Mouse (Mus musculus) liver, embryonic 13.5 days (tissue): ENCODE data around the gene Pex5. TPM values are rescaled to one million over a fixed set of nuclear protein-coding genes. Genes with fewer than 3 reads are reported as not detected.

Experiments used
- ATAC-seq: fragments of 200-750 bp; cut with Nextera tagmentation; 2 replicates; pipeline ENCODE4 v1.8.0; 2017; ENCODE audit warnings: low read depth, mild to moderate bottlenecking, moderate number of reproducible peaks, moderate library complexity
- DNase-seq: peaks from one replicate; pipeline ENCODE4 v3.0.0; 2022
- H3K27ac ChIP-seq: fragments of 300-500 bp; sonication (generic); 2 replicates; pipeline ENCODE4 v1.5.1; 2015; ENCODE audit warnings: moderate library complexity, mild to moderate bottlenecking, inconsistent platforms
- H3K27me3 ChIP-seq: fragments of 300-500 bp; sonication (generic); 2 replicates; pipeline ENCODE4 v1.6.1; 2015; ENCODE audit warnings: mild to moderate bottlenecking, inconsistent platforms
- H3K36me3 ChIP-seq: fragments of 300-500 bp; sonication (generic); 2 replicates; pipeline ENCODE4 v1.6.1; 2015; ENCODE audit warnings: mild to moderate bottlenecking, inconsistent platforms
- H3K4me1 ChIP-seq: fragments of 300-500 bp; sonication (generic); replicated peaks from 2 replicates; pipeline ENCODE4 v1.6.1; 2015; ENCODE audit warnings: inconsistent platforms
- H3K4me2 ChIP-seq: fragments of 300-500 bp; sonication (generic); 2 replicates; pipeline ENCODE4 v1.6.1; 2015; ENCODE audit warnings: inconsistent platforms, mild to moderate bottlenecking, moderate library complexity
- H3K4me3 ChIP-seq: fragments of 300-500 bp; sonication (generic); replicated peaks from 2 replicates; pipeline ENCODE4 v1.5.1; 2015; ENCODE audit warnings: mild to moderate bottlenecking, inconsistent platforms
- H3K9ac ChIP-seq: fragments of 300-500 bp; sonication (generic); 2 replicates; pipeline ENCODE4 v1.6.1; 2015; ENCODE audit warnings: mild to moderate bottlenecking, inconsistent platforms
- H3K9me3 ChIP-seq: fragments of 300-500 bp; sonication (generic); replicated peaks from 2 replicates; pipeline ENCODE4 v1.6.1; 2016; ENCODE audit warnings: inconsistent platforms
- WGBS: fragments of 180-500 bp; shearing (Covaris S2); methylation state at CpG from one replicate; pipeline ENCODE4 v1.1.7; 2015; ENCODE audit not compliant: insufficient replicate concordance; 5-methylcytosine and 5-hydroxymethylcytosine counted together
- polyA plus RNA-seq: library from polyadenylated mRNA; unstranded; fragments of >200 nt; fragmentation: Nextera tagmentation; extraction: Ambion mirVana; gene quantifications from 2 replicates; pipeline ENCODE4 v1.2.1, GENCODE M21; 2015

Gene Pex5
- polyA plus RNA-seq, 1 experiment from 2014 or later, result 20.6 TPM

DNA sequence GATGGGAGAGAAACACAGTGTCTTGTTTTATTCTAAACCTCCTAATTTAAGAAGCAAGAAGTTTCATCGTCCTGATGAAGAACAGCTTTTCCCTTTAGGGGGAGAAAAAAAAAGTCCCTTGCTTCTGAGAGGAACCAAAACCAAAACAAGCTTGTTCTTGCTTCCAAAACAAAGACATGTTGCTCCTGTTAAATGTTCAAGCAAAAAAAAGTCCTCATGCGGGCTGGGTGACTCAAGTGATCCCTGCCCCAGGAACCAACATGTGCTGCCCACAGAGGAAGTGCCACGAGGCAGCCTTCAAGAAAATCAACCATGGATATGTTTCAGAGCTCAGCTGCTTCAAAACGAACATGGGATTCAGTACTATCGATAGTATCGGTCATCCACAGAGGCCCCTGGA is 55.9 kb downstream of the Pex5 start:
- no peak overlapping the region for H3K4me3 ChIP-seq
- H3K4me1 ChIP-seq, result no peaks in the 10 kb centered on the region
- H3K4me2 ChIP-seq, result no peak overlapping the region
- no peak for ATAC-seq
- no peak overlapping the region for H3K27ac ChIP-seq
- 57% methylated on average over 6 of the region's 6 CpGs for WGBS
- H3K36me3 ChIP-seq, result no peaks in the 10 kb centered on the region
- DNase-seq, result no peak
- H3K27me3 ChIP-seq, result no peaks in the 10 kb centered on the region
- no peak overlapping the region for H3K9ac ChIP-seq
- no peaks in the 10 kb centered on the region for H3K9me3 ChIP-seq

DNA sequence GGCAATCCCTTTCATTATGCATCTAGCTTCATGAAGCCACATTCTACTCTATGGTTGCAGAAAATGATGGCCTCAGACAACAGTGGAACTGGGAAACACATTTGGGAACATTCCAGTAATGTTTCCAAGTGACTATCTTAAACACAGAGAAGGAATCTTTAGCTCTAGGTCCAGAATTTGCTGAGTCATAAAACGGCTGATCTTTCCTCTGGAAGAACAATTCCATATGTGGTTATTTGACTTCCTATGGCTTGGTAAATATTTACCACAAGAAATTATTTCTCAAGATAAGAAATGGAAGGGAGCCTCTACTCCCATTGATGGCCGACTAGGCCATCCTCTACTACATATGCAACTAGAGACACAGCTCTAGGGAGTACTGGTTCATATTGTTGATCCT is 61.6 kb downstream of the Pex5 start:
- WGBS, result 29% methylated on average over 2 of the region's 2 CpGs
- DNase-seq (no peak), ATAC-seq (no peak)
- Histone ChIP-seq H3K27me3 (no peaks in the 10 kb centered on the region), H3K4me2 (no peak overlapping the region), H3K36me3 (no peaks in the 10 kb centered on the region), H3K4me1 (no peaks in the 10 kb centered on the region), H3K27ac (no peak overlapping the region), H3K9me3 (no peaks in the 10 kb centered on the region), H3K9ac (no peak overlapping the region), H3K4me3 (no peak overlapping the region)

Other genes starting within 250 kb of the Pex5 start
- not detected in 2 replicates for gene Vmn2r27, start 183.2 kb downstream of the Pex5 start, polyA plus RNA-seq
- 0.05 TPM in 2 replicates for gene Cd163, start 110.4 kb downstream of the Pex5 start, polyA plus RNA-seq
- 2.9 and 3.9 TPM in 2 replicates for gene Clstn3, start 49.7 kb upstream of the Pex5 start, polyA plus RNA-seq
- 6.1 and 7.0 TPM in 2 replicates for gene C1rl, start 78.0 kb upstream of the Pex5 start, polyA plus RNA-seq
- 7.5 and 8.4 TPM in 2 replicates for gene C1ra, start 97.3 kb upstream of the Pex5 start, polyA plus RNA-seq
- 21.1 and 23.9 TPM in 2 replicates for gene C1s1, start 127.3 kb upstream of the Pex5 start, polyA plus RNA-seq
- not detected in 2 replicates for gene C1rb, start 155.2 kb upstream of the Pex5 start, polyA plus RNA-seq
- not detected in 2 replicates for gene C1s2, start 221.0 kb upstream of the Pex5 start, polyA plus RNA-seq
- gene Lpcat3, start 248.0 kb upstream of the Pex5 start, polyA plus RNA-seq, result 68.4 and 73.9 TPM in 2 replicates